Mouse (Mus musculus) stomach, postnatal 0 days (tissue): ENCODE data around the gene Saysd1.

Experiments used
- CTCF ChIP-seq: IDR thresholded peaks from 2 replicates; pipeline ENCODE4 v1.5.1; 2016; ENCODE audit warnings: antibody characterized with exemption, low read depth, mild to moderate bottlenecking, moderate library complexity
- EP300 ChIP-seq: optimal IDR thresholded peaks from 2 replicates; pipeline ENCODE3; 2016; ENCODE audit warnings: antibody characterized with exemption

- TF ChIP-seq CTCF (no peak), EP300 (no peak)
These were observed 40.3 kb upstream of the Saysd1 start for GRCm38 (mm10) chr14:20178593-20178992.
